Mouse (Mus musculus): ENCODE measurements at regions not wholly inside any gene's neighbourhood (a gene's known extent, or its start where the extent isn't known, plus 50 kb on each side); places are given as distances from the start of the nearest gene placed in this dataset.

GRCm38 (mm10) chr10:8088321-8088720 is 132.3 kb upstream of the Tab2 start:
- H3K36me3 ChIP-seq (ENCODE audit: control insufficient read depth, insufficient read depth, low read length): no peaks in the 10 kb centered on the region
- H3K9ac ChIP-seq (ENCODE audit: low read depth, low read length): no peak overlapping the region
- no peak overlapping the region for H3K27ac ChIP-seq (ENCODE audit: low read length)
- no peak overlapping the region for H3K4me3 ChIP-seq (ENCODE audit: low read depth, low read length)
- WGBS: 91% methylated on average over 3 of the region's 3 CpGs
- no peaks in the 10 kb centered on the region for H3K9me3 ChIP-seq (replicated peaks; ENCODE audit: control insufficient read depth, low read length, poor library complexity, severe bottlenecking)
- ATAC-seq: no peak
- no peak overlapping the region for H3K4me2 ChIP-seq (ENCODE audit: low read length)
- 0 out of 2 replicates have a peak, but pooled peaks cover 3% of the 10 kb centered on the region for H3K4me1 ChIP-seq (ENCODE audit: control insufficient read depth, insufficient read depth, low read length)
- H3K27me3 ChIP-seq (ENCODE audit: control insufficient read depth, insufficient read depth, low read depth, low read length): no peaks in the 10 kb centered on the region

- Histone ChIP-seq H3K9me3 (replicated peaks; ENCODE audit: control insufficient read depth, low read length, poor library complexity, severe bottlenecking) (no peaks in the 10 kb centered on the region), H3K9ac (ENCODE audit: low read depth, low read length) (no peak overlapping the region), H3K4me2 (ENCODE audit: low read length) (no peak overlapping the region), H3K36me3 (ENCODE audit: control insufficient read depth, insufficient read depth, low read length) (no peaks in the 10 kb centered on the region), H3K27me3 (ENCODE audit: control insufficient read depth, insufficient read depth, low read depth, low read length) (no peaks in the 10 kb centered on the region), H3K4me1 (ENCODE audit: control insufficient read depth, insufficient read depth, low read length) (0 out of 2 replicates have a peak, but pooled peaks cover 1% of the 10 kb centered on the region), H3K27ac (ENCODE audit: low read length) (no peak overlapping the region), H3K4me3 (ENCODE audit: low read depth, low read length) (no peak overlapping the region)
- 72% methylated on average over 2 of the region's 2 CpGs for WGBS
- no peak for ATAC-seq
These were observed 131.1 kb upstream of the Tab2 start for GRCm38 (mm10) chr10:8087106-8087505.

GRCm38 (mm10) chr10:8086442-8086841 is 130.4 kb upstream of the Tab2 start:
- WGBS: 82% methylated on average over 4 of the region's 4 CpGs
- Histone ChIP-seq H3K27ac (ENCODE audit: low read length) (no peak overlapping the region), H3K27me3 (ENCODE audit: control insufficient read depth, insufficient read depth, low read depth, low read length) (no peaks in the 10 kb centered on the region), H3K36me3 (ENCODE audit: control insufficient read depth, insufficient read depth, low read length) (no peaks in the 10 kb centered on the region), H3K4me3 (ENCODE audit: low read depth, low read length) (no peak overlapping the region), H3K9ac (ENCODE audit: low read depth, low read length) (no peak overlapping the region), H3K4me1 (ENCODE audit: control insufficient read depth, insufficient read depth, low read length) (no peaks in the 10 kb centered on the region), H3K4me2 (ENCODE audit: low read length) (no peak overlapping the region), H3K9me3 (replicated peaks; ENCODE audit: control insufficient read depth, low read length, poor library complexity, severe bottlenecking) (no peaks in the 10 kb centered on the region)
- no peak for ATAC-seq

- WGBS: 82% methylated on average over 8 of the region's 8 CpGs
- no peak for ATAC-seq
- no peak overlapping the region for H3K27ac ChIP-seq (ENCODE audit: low read length)
These were observed 122.1 kb upstream of the Tab2 start for GRCm38 (mm10) chr10:8077904-8078811.

GRCm38 (mm10) chr10:8072463-8072862 is 116.4 kb upstream of the Tab2 start:
- WGBS: 63% methylated on average over 1 of the region's 1 CpGs
- H3K4me1 ChIP-seq (ENCODE audit: control insufficient read depth, insufficient read depth, low read length): no peaks in the 10 kb centered on the region
- H3K9me3 ChIP-seq (replicated peaks; ENCODE audit: control insufficient read depth, low read length, poor library complexity, severe bottlenecking): no peaks in the 10 kb centered on the region
- H3K27ac ChIP-seq (ENCODE audit: low read length): no peak overlapping the region
- no peaks in the 10 kb centered on the region for H3K27me3 ChIP-seq (ENCODE audit: control insufficient read depth, insufficient read depth, low read depth, low read length)
- no peaks in the 10 kb centered on the region for H3K36me3 ChIP-seq (ENCODE audit: control insufficient read depth, insufficient read depth, low read length)
- ATAC-seq: no peak
- no peak overlapping the region for H3K4me2 ChIP-seq (ENCODE audit: low read length)
- H3K9ac ChIP-seq (ENCODE audit: low read depth, low read length): no peak overlapping the region
- no peak overlapping the region for H3K4me3 ChIP-seq (ENCODE audit: low read depth, low read length)

More at GRCm38 (mm10) chr10:8077904-8078811, 122.1 kb upstream of the Tab2 start:
- Histone ChIP-seq H3K9me3 (replicated peaks; ENCODE audit: control insufficient read depth, low read length, poor library complexity, severe bottlenecking) (no peaks in the 10 kb centered on the region), H3K9ac (ENCODE audit: low read depth, low read length) (no peak overlapping the region), H3K4me1 (ENCODE audit: control insufficient read depth, insufficient read depth, low read length) (no peaks in the 10 kb centered on the region), H3K4me2 (ENCODE audit: low read length) (no peak overlapping the region), H3K4me3 (ENCODE audit: low read depth, low read length) (no peak overlapping the region), H3K36me3 (ENCODE audit: control insufficient read depth, insufficient read depth, low read length) (no peaks in the 10 kb centered on the region), H3K27me3 (ENCODE audit: control insufficient read depth, insufficient read depth, low read depth, low read length) (no peaks in the 10 kb centered on the region)

GRCm38 (mm10) chr10:8071858-8072257 is 115.8 kb upstream of the Tab2 start:
- no peak overlapping the region for H3K4me3 ChIP-seq (ENCODE audit: low read depth, low read length)
- H3K27ac ChIP-seq (ENCODE audit: low read length): no peak overlapping the region
- no peak overlapping the region for H3K4me2 ChIP-seq (ENCODE audit: low read length)
- no peak for ATAC-seq
- no peaks in the 10 kb centered on the region for H3K27me3 ChIP-seq (ENCODE audit: control insufficient read depth, insufficient read depth, low read depth, low read length)
- 76% methylated on average over 3 of the region's 3 CpGs for WGBS
- no peak overlapping the region for H3K9ac ChIP-seq (ENCODE audit: low read depth, low read length)
- H3K36me3 ChIP-seq (ENCODE audit: control insufficient read depth, insufficient read depth, low read length): no peaks in the 10 kb centered on the region
- no peaks in the 10 kb centered on the region for H3K4me1 ChIP-seq (ENCODE audit: control insufficient read depth, insufficient read depth, low read length)
- H3K9me3 ChIP-seq (replicated peaks; ENCODE audit: control insufficient read depth, low read length, poor library complexity, severe bottlenecking): no peaks in the 10 kb centered on the region

- Histone ChIP-seq H3K27me3 (ENCODE audit: control insufficient read depth, insufficient read depth, low read depth, low read length) (no peaks in the 10 kb centered on the region), H3K9me3 (replicated peaks; ENCODE audit: control insufficient read depth, low read length, poor library complexity, severe bottlenecking) (no peaks in the 10 kb centered on the region), H3K36me3 (ENCODE audit: control insufficient read depth, insufficient read depth, low read length) (no peaks in the 10 kb centered on the region), H3K9ac (ENCODE audit: low read depth, low read length) (no peak overlapping the region), H3K4me2 (ENCODE audit: low read length) (no peak overlapping the region), H3K4me3 (ENCODE audit: low read depth, low read length) (no peak overlapping the region), H3K4me1 (ENCODE audit: control insufficient read depth, insufficient read depth, low read length) (no peaks in the 10 kb centered on the region), H3K27ac (ENCODE audit: low read length) (no peak overlapping the region)
- ATAC-seq: no peak
- WGBS: 69% methylated on average over 2 of the region's 2 CpGs
These were observed 114.4 kb upstream of the Tab2 start for GRCm38 (mm10) chr10:8070472-8070871.

GRCm38 (mm10) chr10:8066926-8067325 is 110.9 kb upstream of the Tab2 start:
- Histone ChIP-seq H3K27me3 (ENCODE audit: control insufficient read depth, insufficient read depth, low read depth, low read length) (no peaks in the 10 kb centered on the region), H3K9ac (ENCODE audit: low read depth, low read length) (no peak overlapping the region), H3K9me3 (replicated peaks; ENCODE audit: control insufficient read depth, low read length, poor library complexity, severe bottlenecking) (no peaks in the 10 kb centered on the region), H3K4me2 (ENCODE audit: low read length) (no peak overlapping the region), H3K36me3 (ENCODE audit: control insufficient read depth, insufficient read depth, low read length) (no peaks in the 10 kb centered on the region), H3K27ac (ENCODE audit: low read length) (no peak overlapping the region), H3K4me3 (ENCODE audit: low read depth, low read length) (no peak overlapping the region), H3K4me1 (ENCODE audit: control insufficient read depth, insufficient read depth, low read length) (no peaks in the 10 kb centered on the region)
- no peak for ATAC-seq
- 82% methylated on average over 3 of the region's 3 CpGs for WGBS

GRCm38 (mm10) chr10:8065746-8066145 is 109.7 kb upstream of the Tab2 start:
- no peaks in the 10 kb centered on the region for H3K4me1 ChIP-seq (ENCODE audit: control insufficient read depth, insufficient read depth, low read length)
- H3K4me3 ChIP-seq (ENCODE audit: low read depth, low read length): no peak overlapping the region
- no peak for ATAC-seq
- H3K36me3 ChIP-seq (ENCODE audit: control insufficient read depth, insufficient read depth, low read length): no peaks in the 10 kb centered on the region
- H3K9ac ChIP-seq (ENCODE audit: low read depth, low read length): no peak overlapping the region
- no peaks in the 10 kb centered on the region for H3K9me3 ChIP-seq (replicated peaks; ENCODE audit: control insufficient read depth, low read length, poor library complexity, severe bottlenecking)
- no peak overlapping the region for H3K27ac ChIP-seq (ENCODE audit: low read length)
- H3K4me2 ChIP-seq (ENCODE audit: low read length): no peak overlapping the region
- 86% methylated on average over 8 of the region's 8 CpGs for WGBS
- H3K27me3 ChIP-seq (ENCODE audit: control insufficient read depth, insufficient read depth, low read depth, low read length): no peaks in the 10 kb centered on the region

Data from midbrain, embryonic 16.5 days (tissue).